Mouse (Mus musculus) stomach, postnatal 0 days (tissue): ENCODE results near the gene Dync1li2. TPM values are rescaled to one million over a fixed set of nuclear protein-coding genes. Genes with fewer than 3 reads are reported as not detected.

Experiments
- ATAC-seq: fragments of 200-750 bp; cut with Nextera tagmentation; 2 replicates; pipeline ENCODE4 v1.8.0; 2017; ENCODE audit not compliant: low FRiP score, low TSS enrichment
- DNase-seq: peaks from one replicate; pipeline ENCODE4 v3.0.0-alpha.2; 2016; ENCODE audit warnings: low spot score
- H3K27ac ChIP-seq: fragments of 300-500 bp; sonication (generic); replicated peaks from 2 replicates; pipeline ENCODE4 v1.5.1; 2014; ENCODE audit warnings: mild to moderate bottlenecking, control low read depth
- H3K27me3 ChIP-seq: fragments of 300-500 bp; sonication (generic); 2 replicates; pipeline ENCODE4 v1.6.1; 2014; ENCODE audit warnings: low read length; ENCODE audit not compliant: control insufficient read depth, insufficient read depth
- H3K36me3 ChIP-seq: fragments of 300-500 bp; sonication (generic); 2 replicates; pipeline ENCODE4 v1.6.1; 2014; ENCODE audit warnings: low read length, mixed read lengths; ENCODE audit not compliant: control insufficient read depth, insufficient read depth
- H3K4me1 ChIP-seq: fragments of 300-500 bp; sonication (generic); replicated peaks from 2 replicates; pipeline ENCODE4 v1.6.1; 2014; ENCODE audit warnings: antibody characterized with exemption; ENCODE audit not compliant: control insufficient read depth, insufficient read depth
- H3K4me2 ChIP-seq: fragments of 300-500 bp; sonication (generic); replicated peaks from 2 replicates; pipeline ENCODE4 v1.6.1; 2014; ENCODE audit warnings: low read depth, mild to moderate bottlenecking, control low read depth, moderate library complexity
- H3K4me3 ChIP-seq: fragments of 300-500 bp; sonication (generic); 2 replicates; pipeline ENCODE4 v1.5.1; 2014; ENCODE audit warnings: low read depth, low read length, control low read depth
- H3K9ac ChIP-seq: fragments of 300-500 bp; sonication (generic); 2 replicates; pipeline ENCODE4 v1.6.1; 2014; ENCODE audit warnings: mild to moderate bottlenecking, low read length, control low read depth, mixed read lengths
- H3K9me3 ChIP-seq: fragments of 300-500 bp; sonication (generic); 2 replicates; pipeline ENCODE4 v1.6.1; 2016; ENCODE audit warnings: low read length; ENCODE audit not compliant: control insufficient read depth
- CTCF ChIP-seq: IDR thresholded peaks from 2 replicates; pipeline ENCODE4 v1.5.1; 2016; ENCODE audit warnings: antibody characterized with exemption, low read depth, mild to moderate bottlenecking, moderate library complexity
- EP300 ChIP-seq: optimal IDR thresholded peaks from 2 replicates; pipeline ENCODE3; 2016; ENCODE audit warnings: antibody characterized with exemption
- WGBS: fragments of 180-500 bp; shearing (Covaris S2); extraction: QIAGEN DNeasy Blood & Tissue Kit; methylation state at CpG from one replicate; pipeline ENCODE4 v1.1.7; 2014; 5-methylcytosine and 5-hydroxymethylcytosine counted together
- polyA plus RNA-seq: library from polyadenylated mRNA; unstranded; fragments of >200 nt; fragmentation: Nextera tagmentation; extraction: Ambion mirVana; gene quantifications from 2 replicates; pipeline ENCODE4 v1.2.1, GENCODE M21; 2015

Dync1li2 gene
- polyA plus RNA-seq, 1 experiment from 2014 or later = 33.0 TPM

DNA sequence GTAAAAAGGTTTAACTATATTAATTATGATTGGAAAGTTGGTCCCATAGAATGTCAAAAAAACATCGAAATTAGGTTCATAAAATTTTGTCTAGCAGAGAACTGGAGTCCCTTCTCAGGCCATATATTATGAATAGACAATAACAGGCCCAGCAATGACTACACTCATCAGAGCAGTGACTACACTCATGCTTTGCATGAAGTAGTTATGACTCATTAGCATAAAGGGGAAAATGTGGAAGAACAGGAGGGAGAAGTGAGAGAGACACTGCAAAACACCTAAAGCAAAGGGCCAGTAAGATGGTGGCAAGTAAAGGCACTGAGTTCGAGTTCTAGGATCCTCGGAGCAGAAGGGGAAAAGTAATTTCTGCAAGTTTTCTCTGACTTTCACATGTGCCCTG is 3.2 kb upstream of the Dync1li2 start:
- WGBS = 74% methylated on average over 3 of the region's 3 CpGs
- TF ChIP-seq EP300 = no peak
- no peak for TF ChIP-seq CTCF

DNA sequence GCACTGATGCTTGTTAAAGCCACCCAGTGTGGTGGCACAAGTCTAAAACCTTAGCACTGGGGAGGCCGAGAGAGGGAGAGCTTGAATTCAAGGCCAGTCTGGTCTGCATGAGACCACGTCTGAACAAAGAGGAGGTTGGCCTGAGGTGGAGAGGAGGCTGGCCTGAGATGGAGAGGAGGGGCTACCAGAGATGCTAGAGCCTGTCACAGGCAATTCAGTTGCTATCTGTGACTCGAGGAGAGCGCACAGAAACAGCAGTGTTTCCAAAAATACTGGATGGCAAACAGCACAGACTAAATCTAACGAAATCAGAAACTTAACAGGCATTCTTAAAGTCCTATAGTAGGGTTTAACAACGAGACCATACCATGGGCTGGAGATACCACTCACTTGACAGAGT is 2.4 kb upstream of the Dync1li2 start:
- ATAC-seq (no peak), DNase-seq (no peak)
- no peak for TF ChIP-seq EP300
- TF ChIP-seq CTCF = no peak
- H3K9ac ChIP-seq = no peak overlapping the region
- 0 out of 2 replicates have a peak, but pooled peaks cover 2% of the 10 kb centered on the region for H3K36me3 ChIP-seq
- no peak overlapping the region for H3K4me3 ChIP-seq
- H3K4me1 ChIP-seq = peaks cover 2% of the 10 kb centered on the region; the same call in 1 of the 2 replicates
- no peak overlapping the region for H3K27ac ChIP-seq
- H3K9me3 ChIP-seq = no peaks in the 10 kb centered on the region
- H3K4me2 ChIP-seq = no peak overlapping the region
- 61% methylated on average over 6 of the region's 6 CpGs for WGBS
- H3K27me3 ChIP-seq = no peaks in the 10 kb centered on the region

More for the DNA sequence above, 3.2 kb upstream of the Dync1li2 start:
- H3K27ac ChIP-seq = no peak overlapping the region
- H3K36me3 ChIP-seq = no peaks in the 10 kb centered on the region
- no peak overlapping the region for H3K4me2 ChIP-seq
- DNase-seq (no peak), ATAC-seq (no peak)
- H3K27me3 ChIP-seq = no peaks in the 10 kb centered on the region
- no peak overlapping the region for H3K4me3 ChIP-seq
- no peak overlapping the region for H3K9ac ChIP-seq
- H3K9me3 ChIP-seq = no peaks in the 10 kb centered on the region
- H3K4me1 ChIP-seq = peaks cover 2% of the 10 kb centered on the region; the same call in 1 of the 2 replicates

DNA sequence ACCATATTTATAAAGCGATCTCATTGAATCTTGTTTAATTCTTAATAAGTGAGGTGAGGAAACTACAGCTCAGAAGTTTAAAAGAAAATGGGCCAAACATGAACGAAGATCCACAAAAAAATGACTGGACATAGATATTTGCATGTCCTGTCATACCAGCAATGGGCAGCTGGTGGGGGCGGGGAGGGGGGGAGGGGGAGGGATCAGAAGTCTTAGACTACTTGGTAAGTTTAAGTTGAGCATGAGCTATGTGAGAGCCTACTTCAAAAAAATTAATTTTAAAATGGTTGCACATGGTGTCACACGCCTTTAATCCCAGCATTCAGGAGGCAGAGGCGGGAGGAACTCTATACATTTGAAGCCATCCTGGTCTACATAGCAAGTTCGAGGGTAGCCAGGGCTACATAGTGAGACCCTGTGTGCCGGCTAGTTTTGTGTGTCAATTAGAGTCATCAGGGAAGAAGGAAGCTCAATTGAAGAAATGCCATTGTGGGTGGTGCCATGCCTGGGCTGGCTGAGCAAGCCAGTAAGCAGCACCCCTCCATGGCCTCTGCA is 355 bp upstream of the Dync1li2 start:
- no peak overlapping the region for H3K9ac ChIP-seq

DNA sequence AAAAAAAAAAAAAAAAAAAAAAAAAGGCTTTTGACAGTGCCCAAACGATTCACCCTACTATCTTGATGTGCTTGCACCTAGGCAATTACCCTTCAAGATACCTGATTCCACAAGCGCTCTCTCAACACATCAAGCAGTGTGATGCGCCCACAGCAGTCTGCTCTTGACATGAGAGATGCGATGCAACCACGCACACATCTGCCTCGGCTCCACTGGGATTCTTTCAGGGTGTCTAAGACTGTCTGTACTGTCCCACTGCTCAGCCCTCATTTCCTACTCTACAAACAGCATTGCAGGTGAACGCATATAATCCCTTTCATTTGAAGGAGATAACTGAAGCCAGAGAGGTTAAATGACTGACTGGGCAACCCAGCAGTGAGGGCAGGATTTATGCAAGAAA is 1.2 kb downstream of the Dync1li2 start:
- peak overlapping the region; percentile 81 for H3K9ac ChIP-seq
- 54% methylated on average over 7 of the region's 7 CpGs for WGBS

More for the DNA sequence above, 355 bp upstream of the Dync1li2 start:
- TF ChIP-seq EP300 = no peak
- TF ChIP-seq CTCF = no peak
- DNase-seq = no peak
- Histone ChIP-seq H3K27ac (no peak overlapping the region; the same call in 1 of the 2 replicates), H3K36me3 (peaks cover 19% of the 10 kb centered on the region), H3K9me3 (no peaks in the 10 kb centered on the region), H3K4me3 (peak overlapping the region; percentile 84), H3K27me3 (no peaks in the 10 kb centered on the region), H3K4me1 (peaks cover 2% of the 10 kb centered on the region; the same call in 1 of the 2 replicates), H3K4me2 (peak overlapping the region; percentile 59)
- 67% methylated on average over 7 of the region's 7 CpGs for WGBS
- ATAC-seq = peak; percentile 4; the same call in 1 of the 2 replicates

DNA sequence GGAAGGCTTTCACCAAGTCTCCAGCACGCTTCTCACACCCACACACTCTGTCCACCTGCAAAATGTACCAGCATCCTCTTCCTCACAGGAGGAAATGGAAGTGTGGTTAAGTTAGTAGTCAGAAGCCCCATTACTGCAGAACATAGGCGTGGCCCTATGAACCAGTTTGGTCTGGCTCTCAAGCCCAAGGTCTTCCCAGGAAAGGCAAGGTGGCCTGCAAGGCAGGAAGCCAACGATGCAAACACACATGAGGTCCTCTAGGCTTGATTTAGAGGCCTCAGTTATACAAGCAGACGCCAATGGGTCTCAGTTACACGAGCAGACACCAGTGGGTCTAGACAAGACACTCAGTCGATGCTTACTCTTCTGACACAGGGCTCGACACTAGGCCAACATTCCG is 3.4 kb downstream of the Dync1li2 start:
- TF ChIP-seq CTCF = no peak
- TF ChIP-seq EP300 = no peak
- no peak for ATAC-seq
- WGBS = 90% methylated on average over 8 of the region's 8 CpGs

More for the DNA sequence above, 1.2 kb downstream of the Dync1li2 start:
- DNase-seq (no peak), ATAC-seq (no peak)
- Histone ChIP-seq H3K4me3 (peak overlapping the region; percentile 84), H3K27ac (no peak overlapping the region), H3K36me3 (peaks cover 23% of the 10 kb centered on the region), H3K4me2 (peak overlapping the region; percentile 59), H3K4me1 (peaks cover 2% of the 10 kb centered on the region; the same call in 1 of the 2 replicates), H3K27me3 (no peaks in the 10 kb centered on the region), H3K9me3 (no peaks in the 10 kb centered on the region)
- TF ChIP-seq EP300 (no peak), CTCF (no peak)

DNA sequence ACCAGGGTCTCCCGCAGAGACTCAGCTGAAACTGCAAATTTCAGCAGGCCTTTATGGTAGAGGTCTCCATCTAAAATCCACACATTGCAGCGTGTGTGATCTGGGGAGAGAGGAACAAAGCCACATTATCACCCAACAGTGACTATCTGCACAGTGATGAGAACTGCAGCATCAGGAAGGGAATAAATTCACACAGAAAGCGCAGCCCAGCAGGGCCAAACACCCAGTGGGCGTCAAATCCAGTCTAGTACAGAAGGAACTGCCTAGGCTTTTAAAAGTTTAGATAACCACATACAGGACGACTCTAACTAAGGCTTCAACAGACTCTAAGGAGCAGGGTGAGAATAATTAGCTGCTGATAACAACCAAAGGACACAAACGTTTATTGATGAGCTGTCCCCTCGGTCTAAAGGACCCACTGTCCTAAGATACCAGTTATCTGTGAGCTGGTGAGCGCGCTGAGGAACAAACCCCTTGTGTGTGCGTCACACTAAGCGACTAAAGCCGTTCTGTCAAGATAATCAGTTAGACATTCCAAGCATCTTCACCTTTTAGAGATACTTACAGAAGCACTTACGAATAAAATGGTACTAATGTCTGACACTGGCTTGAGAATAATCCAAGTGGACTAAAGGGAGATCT is 5.2 kb downstream of the Dync1li2 start:
- H3K4me3 ChIP-seq = no peak overlapping the region
- peaks cover 29% of the 10 kb centered on the region for H3K36me3 ChIP-seq
- no peaks in the 10 kb centered on the region for H3K9me3 ChIP-seq
- no peak overlapping the region for H3K4me2 ChIP-seq
- peak; percentile 9 for DNase-seq
- ATAC-seq = no peak
- H3K4me1 ChIP-seq = peaks cover 2% of the 10 kb centered on the region; the same call in 1 of the 2 replicates
- H3K9ac ChIP-seq = no peak overlapping the region
- H3K27me3 ChIP-seq = no peaks in the 10 kb centered on the region
- no peak for TF ChIP-seq CTCF
- TF ChIP-seq EP300 = no peak
- H3K27ac ChIP-seq = no peak overlapping the region
- WGBS = 88% methylated on average over 13 of the region's 13 CpGs

More for the DNA sequence above, 3.4 kb downstream of the Dync1li2 start:
- Histone ChIP-seq H3K27me3 (no peaks in the 10 kb centered on the region), H3K9me3 (no peaks in the 10 kb centered on the region), H3K36me3 (peaks cover 29% of the 10 kb centered on the region), H3K4me3 (no peak overlapping the region), H3K27ac (no peak overlapping the region), H3K4me1 (peaks cover 2% of the 10 kb centered on the region; the same call in 1 of the 2 replicates), H3K4me2 (no peak overlapping the region), H3K9ac (no peak overlapping the region)
- no peak for DNase-seq
